Mouse (Mus musculus): ENCODE data around the gene Ankrd23.

Ankrd23 gene

GRCm38 (mm10) chr1:36542925-36543324 lies 6.2 kb upstream of the Ankrd23 start:
- no peak for DNase-seq (ENCODE audit: low spot score in 2 of 2)

GRCm38 (mm10) chr1:36541844-36542243 lies 5.2 kb upstream of the Ankrd23 start:
- no peak for DNase-seq (ENCODE audit: low spot score in 2 of 2)

GRCm38 (mm10) chr1:36540807-36541206 lies 4.1 kb upstream of the Ankrd23 start:
- DNase-seq (ENCODE audit: low spot score in 2 of 2) = no peak

GRCm38 (mm10) chr1:36540132-36540531 lies 3.4 kb upstream of the Ankrd23 start:
- DNase-seq (ENCODE audit: low spot score in 2 of 2) = no peak

- DNase-seq (ENCODE audit: low spot score in 2 of 2) = no peak
Observed at GRCm38 (mm10) chr1:36539186-36539585, 2.5 kb upstream of the Ankrd23 start, which contains the start of gene Gm42417. TSS of gene Gm42417 (minus strand) at chr1:36539429.

- no peak for DNase-seq (ENCODE audit: low spot score in 2 of 2)
Observed at GRCm38 (mm10) chr1:36538727-36539126, 2.0 kb upstream of the Ankrd23 start.

- DNase-seq (ENCODE audit: low spot score in 2 of 2) = no peak
Observed at GRCm38 (mm10) chr1:36536397-36536728, 320 bp downstream of the Ankrd23 start.

- DNase-seq (ENCODE audit: low spot score in 2 of 2) = no peak
Observed at GRCm38 (mm10) chr1:36535477-36536396, 946 bp downstream of the Ankrd23 start.

GRCm38 (mm10) chr1:36534595-36535058 lies 2.1 kb downstream of the Ankrd23 start:
- no peak for DNase-seq (ENCODE audit: low spot score in 2 of 2)

GRCm38 (mm10) chr1:36533546-36533945 lies 3.1 kb downstream of the Ankrd23 start:
- no peak for DNase-seq (ENCODE audit: low spot score in 2 of 2)

GRCm38 (mm10) chr1:36531461-36531860 lies 5.2 kb downstream of the Ankrd23 start:
- no peak for DNase-seq (ENCODE audit: low spot score in 2 of 2)

GRCm38 (mm10) chr1:36530962-36531361 lies 5.7 kb downstream of the Ankrd23 start:
- DNase-seq (ENCODE audit: low spot score in 2 of 2) = no peak

- no peak for DNase-seq (ENCODE audit: low spot score in 2 of 2)
Observed at GRCm38 (mm10) chr1:36530485-36530884, 6.2 kb downstream of the Ankrd23 start.

- no peak for DNase-seq (ENCODE audit: low spot score in 2 of 2)
Observed at GRCm38 (mm10) chr1:36529875-36530274, 6.8 kb downstream of the Ankrd23 start.

GRCm38 (mm10) chr1:36529274-36529673 lies 7.4 kb downstream of the Ankrd23 start:
- DNase-seq (ENCODE audit: low spot score in 2 of 2) = no peak

GRCm38 (mm10) chr1:36528351-36528750 lies 8.3 kb downstream of the Ankrd23 start:
- DNase-seq (ENCODE audit: low spot score in 2 of 2) = no peak

- no peak for DNase-seq (ENCODE audit: low spot score in 2 of 2)
Observed at GRCm38 (mm10) chr1:36526903-36527302, 9.8 kb downstream of the Ankrd23 start.

GRCm38 (mm10) chr1:36525774-36526173 lies 10.9 kb downstream of the Ankrd23 start:
- no peak for DNase-seq (ENCODE audit: low spot score in 2 of 2)

GRCm38 (mm10) chr1:36524058-36524457 lies 12.6 kb downstream of the Ankrd23 start:
- DNase-seq (ENCODE audit: low spot score in 2 of 2) = no peak

- DNase-seq (ENCODE audit: low spot score in 2 of 2) = no peak
Observed at GRCm38 (mm10) chr1:36523332-36524013, 13.2 kb downstream of the Ankrd23 start.

GRCm38 (mm10) chr1:36522210-36522609 lies 14.5 kb downstream of the Ankrd23 start:
- no peak for DNase-seq (ENCODE audit: low spot score in 2 of 2)

- DNase-seq (ENCODE audit: low spot score in 2 of 2) = no peak
Observed at GRCm38 (mm10) chr1:36519626-36520025, 17.1 kb downstream of the Ankrd23 start.

- no peak for DNase-seq (ENCODE audit: low spot score in 2 of 2)
Observed at GRCm38 (mm10) chr1:36518259-36518658, 18.4 kb downstream of the Ankrd23 start.
